Mouse (Mus musculus) forebrain, embryonic 11.5 days (tissue): ENCODE measurements at regions not wholly inside any gene's neighbourhood (a gene's known extent, or its start where the extent isn't known, plus 50 kb on each side); places are given as distances from the start of the nearest gene placed in this dataset.

Experiments used
- ATAC-seq: fragments of 200-750 bp; cut with Nextera tagmentation; replicated peaks from 2 replicates; pipeline ENCODE4 v1.8.0; 2017; ENCODE audit warnings: moderate TSS enrichment; ENCODE audit not compliant: low FRiP score
- DNase-seq: peaks from one replicate; pipeline ENCODE4 v3.0.0-alpha.2; 2017; ENCODE audit warnings: low spot score
- H3K27ac ChIP-seq: fragments of 300-500 bp; sonication (generic); 2 replicates; pipeline ENCODE4 v1.5.1; 2014; ENCODE audit warnings: low read depth, low read length
- H3K27me3 ChIP-seq: fragments of 300-500 bp; sonication (generic); 2 replicates; pipeline ENCODE4 v1.6.1; 2014; ENCODE audit warnings: mild to moderate bottlenecking, low read length, mixed read lengths; ENCODE audit not compliant: control insufficient read depth, insufficient read depth
- H3K36me3 ChIP-seq: fragments of 300-500 bp; sonication (generic); 2 replicates; pipeline ENCODE4 v1.6.1; 2014; ENCODE audit warnings: mild to moderate bottlenecking, low read length, moderate library complexity, mixed read lengths; ENCODE audit not compliant: control insufficient read depth, insufficient read depth
- H3K4me1 ChIP-seq: fragments of 300-500 bp; sonication (generic); replicated peaks from 2 replicates; pipeline ENCODE4 v1.6.1; 2014; ENCODE audit warnings: low read length, mixed read lengths; ENCODE audit not compliant: control insufficient read depth, insufficient read depth
- H3K4me2 ChIP-seq: fragments of 300-500 bp; sonication (generic); 2 replicates; pipeline ENCODE4 v1.6.1; 2014; ENCODE audit warnings: low read depth, mild to moderate bottlenecking, low read length, moderate library complexity, mixed read lengths; ENCODE audit not compliant: severe bottlenecking
- H3K4me3 ChIP-seq: fragments of 300-500 bp; sonication (generic); 2 replicates; pipeline ENCODE4 v1.5.1; 2014; ENCODE audit warnings: low read depth, low read length
- H3K9ac ChIP-seq: fragments of 300-500 bp; sonication (generic); 2 replicates; pipeline ENCODE4 v1.6.1; 2014; ENCODE audit warnings: low read length
- H3K9me3 ChIP-seq: fragments of 300-500 bp; sonication (generic); 2 replicates; pipeline ENCODE4 v1.6.1; 2016; ENCODE audit warnings: low read length, mixed read lengths; ENCODE audit not compliant: control insufficient read depth
- WGBS: fragments of 180-500 bp; shearing (Covaris S2); extraction: QIAGEN DNeasy Blood & Tissue Kit; methylation state at CpG from one replicate; pipeline ENCODE4 v1.1.7; 2014; 5-methylcytosine and 5-hydroxymethylcytosine counted together

DNA sequence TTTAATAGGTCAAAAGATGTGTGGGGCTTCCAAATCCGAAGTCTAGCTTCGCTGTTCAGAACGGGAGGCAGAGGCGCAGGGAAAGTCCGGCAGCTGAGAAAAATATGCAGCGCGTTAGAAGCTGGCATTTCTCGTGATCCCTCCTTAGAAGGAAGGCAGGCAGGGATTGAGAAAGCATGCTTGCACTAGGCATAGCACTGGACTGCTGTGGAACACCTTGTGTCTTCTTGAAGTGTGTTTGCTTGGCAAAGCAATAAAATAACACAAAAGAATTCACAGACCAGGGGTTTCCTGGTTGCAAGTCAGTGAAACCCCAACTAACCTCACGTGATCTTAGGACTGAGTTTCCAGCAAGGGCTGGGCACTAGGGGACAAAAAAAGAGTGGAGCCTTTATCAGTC, 305.1 kb downstream of the Sox9 start:
- no peak overlapping the region for H3K9ac ChIP-seq
- no peak overlapping the region for H3K27ac ChIP-seq
- WGBS = 69% methylated on average over 9 of the region's 9 CpGs
- no peaks in the 10 kb centered on the region for H3K9me3 ChIP-seq
- no peaks in the 10 kb centered on the region; the same call in 1 of the 2 replicates for H3K4me1 ChIP-seq
- no peaks in the 10 kb centered on the region for H3K36me3 ChIP-seq
- H3K4me3 ChIP-seq = no peak overlapping the region
- ATAC-seq (no peak), DNase-seq (no peak)
- no peaks in the 10 kb centered on the region for H3K27me3 ChIP-seq
- H3K4me2 ChIP-seq = no peak overlapping the region

DNA sequence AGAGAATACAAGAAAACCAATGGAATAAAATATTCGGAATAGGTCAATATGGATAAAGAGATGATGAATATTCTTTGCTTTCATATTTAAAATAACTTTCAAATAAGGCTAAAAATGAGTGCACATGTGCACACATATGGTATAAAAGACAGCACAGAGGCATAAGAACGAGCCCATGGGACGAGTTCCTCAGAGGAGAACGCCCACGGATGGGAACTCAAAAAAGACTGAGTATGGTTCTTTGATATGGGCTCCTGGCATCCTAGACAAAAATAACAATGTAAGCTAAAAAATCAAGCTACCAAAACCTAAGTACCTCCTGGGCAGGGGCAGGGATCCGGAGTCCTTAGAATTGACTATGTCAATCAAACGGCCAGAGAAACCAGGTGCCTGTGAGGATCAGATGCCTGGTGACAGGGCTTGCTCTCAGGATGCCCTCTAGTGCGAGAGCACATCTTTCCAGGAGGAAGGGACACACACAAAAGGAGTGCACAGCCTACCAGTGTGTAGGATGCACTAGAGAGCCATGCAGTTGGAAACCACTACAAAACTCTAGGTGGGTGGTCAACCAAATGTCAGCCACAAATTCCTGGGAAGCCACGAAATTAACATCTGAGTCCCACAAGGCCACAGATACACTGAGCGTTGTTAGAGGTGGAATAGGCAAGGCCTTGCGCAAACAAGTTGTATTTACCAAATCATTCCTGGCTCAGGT, 307.8 kb downstream of the Sox9 start:
- Histone ChIP-seq H3K4me2 (no peak overlapping the region), H3K27ac (no peak overlapping the region), H3K4me3 (no peak overlapping the region), H3K4me1 (no peaks in the 10 kb centered on the region; the same call in 1 of the 2 replicates), H3K36me3 (no peaks in the 10 kb centered on the region), H3K9me3 (no peaks in the 10 kb centered on the region), H3K27me3 (no peaks in the 10 kb centered on the region), H3K9ac (no peak overlapping the region)
- WGBS = 93% methylated on average over 11 of the region's 11 CpGs
- ATAC-seq = no peak
- DNase-seq = no peak

DNA sequence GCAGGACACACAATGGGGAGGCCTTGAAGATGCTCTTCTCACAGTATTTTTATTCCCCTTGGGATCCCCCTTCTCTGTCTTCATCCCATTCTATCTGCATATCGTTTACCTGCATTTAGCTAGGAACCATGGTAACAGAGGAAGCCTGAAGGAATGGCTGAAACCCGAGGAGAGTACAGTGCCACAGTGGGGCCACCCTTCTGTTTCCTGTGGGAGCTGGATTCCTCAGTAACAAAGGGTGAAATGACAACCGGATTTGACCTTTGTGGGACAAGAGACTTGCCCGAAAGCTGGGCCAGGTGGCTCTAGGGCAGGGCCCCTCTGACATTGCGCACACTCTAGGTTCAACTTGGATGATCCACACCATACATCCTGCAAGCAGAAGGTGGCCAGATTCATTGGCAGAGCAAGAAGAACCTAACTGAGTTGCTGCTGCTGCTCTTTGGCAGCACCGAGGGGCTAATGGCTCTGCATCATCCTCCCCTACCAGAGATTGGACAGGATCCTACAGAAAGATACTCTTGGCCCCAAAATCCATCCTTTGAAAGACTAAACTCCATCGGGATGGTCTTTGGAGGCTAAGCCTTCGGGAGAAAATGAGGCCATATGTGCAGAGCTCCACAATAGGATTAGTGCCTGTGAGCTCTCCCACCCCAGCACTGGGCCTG, 310.0 kb downstream of the Sox9 start:
- Histone ChIP-seq H3K27ac (no peak overlapping the region), H3K4me2 (no peak overlapping the region), H3K36me3 (no peaks in the 10 kb centered on the region), H3K9ac (no peak overlapping the region), H3K9me3 (no peaks in the 10 kb centered on the region), H3K4me1 (no peaks in the 10 kb centered on the region), H3K4me3 (no peak overlapping the region), H3K27me3 (no peaks in the 10 kb centered on the region)
- DNase-seq = no peak
- WGBS = 64% methylated on average over 8 of the region's 8 CpGs
- ATAC-seq = no peak

DNA sequence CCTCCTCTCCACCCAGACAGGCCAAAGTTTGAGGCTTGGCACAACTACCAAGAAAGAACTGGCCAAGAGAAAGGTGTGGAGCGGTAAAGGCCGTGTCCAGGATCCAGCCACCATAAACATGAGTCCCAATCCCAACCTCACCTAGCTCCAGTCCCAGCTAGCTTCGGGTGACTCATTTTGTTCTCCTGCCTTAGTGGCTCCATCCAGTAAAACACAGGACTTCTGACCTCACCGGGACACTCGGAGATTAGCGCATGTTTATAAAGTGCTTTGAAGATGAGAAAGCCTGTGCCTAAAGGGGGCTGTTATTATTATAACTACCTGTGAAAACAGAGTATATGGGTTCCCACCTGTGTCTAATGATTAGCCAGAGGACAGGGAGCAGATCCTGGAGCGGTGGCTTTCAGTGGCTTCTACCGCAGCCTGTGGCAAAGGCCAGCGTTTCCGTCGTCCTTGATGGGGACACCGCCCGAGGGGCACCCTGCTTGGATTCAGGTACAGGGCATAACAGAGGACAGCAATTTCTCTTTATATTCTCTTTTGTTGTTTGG, 311.9 kb downstream of the Sox9 start:
- no peak overlapping the region for H3K9ac ChIP-seq
- no peak overlapping the region for H3K27ac ChIP-seq
- H3K4me3 ChIP-seq = no peak overlapping the region
- ATAC-seq (no peak), DNase-seq (no peak)
- WGBS = 92% methylated on average over 13 of the region's 13 CpGs
- no peaks in the 10 kb centered on the region for H3K36me3 ChIP-seq
- no peaks in the 10 kb centered on the region for H3K9me3 ChIP-seq
- H3K4me2 ChIP-seq = no peak overlapping the region
- no peaks in the 10 kb centered on the region for H3K27me3 ChIP-seq
- no peaks in the 10 kb centered on the region for H3K4me1 ChIP-seq

DNA sequence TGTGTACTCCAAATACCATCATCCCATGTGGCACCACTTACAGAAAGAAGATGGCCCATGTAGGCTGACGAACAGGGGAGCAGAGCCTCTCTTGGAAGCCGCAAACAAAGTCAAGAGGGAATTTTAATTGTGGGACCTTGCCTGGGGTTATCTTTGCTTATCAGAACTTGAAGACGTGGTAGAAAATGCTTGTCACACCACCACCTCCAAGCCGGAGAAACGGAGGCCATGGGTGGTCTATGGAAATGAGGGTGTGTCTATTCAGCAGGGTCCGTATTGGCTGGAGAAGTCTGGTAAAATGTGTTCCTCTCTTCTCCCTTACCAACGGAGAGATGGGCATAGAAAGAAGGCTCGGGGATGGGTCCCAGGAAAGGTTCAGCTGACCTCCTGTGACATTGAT, 313.6 kb downstream of the Sox9 start:
- ATAC-seq (no peak), DNase-seq (no peak)
- 86% methylated on average over 8 of the region's 8 CpGs for WGBS
- Histone ChIP-seq H3K9me3 (no peaks in the 10 kb centered on the region), H3K4me1 (no peaks in the 10 kb centered on the region), H3K27ac (no peak overlapping the region), H3K36me3 (no peaks in the 10 kb centered on the region), H3K4me2 (no peak overlapping the region), H3K9ac (no peak overlapping the region), H3K27me3 (no peaks in the 10 kb centered on the region), H3K4me3 (no peak overlapping the region)

DNA sequence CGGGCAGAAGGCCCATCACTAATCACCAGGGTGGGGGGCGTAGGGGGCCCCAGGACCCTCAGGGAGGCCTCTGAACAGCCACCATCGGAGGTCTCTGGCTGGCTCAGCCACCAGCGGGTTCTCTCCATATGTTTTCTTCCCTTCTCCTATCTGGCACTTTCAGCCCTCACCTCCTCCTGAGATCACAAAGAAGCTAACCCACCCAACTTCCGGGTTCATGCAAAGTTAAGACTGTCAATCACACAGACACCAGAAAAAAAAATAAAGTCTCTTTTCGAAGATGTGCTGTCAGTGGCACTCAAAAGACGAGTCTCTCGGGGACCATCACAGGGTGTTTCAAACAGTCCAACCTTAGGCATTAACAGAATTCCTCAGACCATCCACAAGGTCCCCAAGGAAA, 314.2 kb downstream of the Sox9 start:
- ATAC-seq (no peak), DNase-seq (no peak)
- Histone ChIP-seq H3K36me3 (no peaks in the 10 kb centered on the region), H3K4me2 (no peak overlapping the region), H3K4me3 (no peak overlapping the region), H3K4me1 (peaks cover 3% of the 10 kb centered on the region; the same call in 1 of the 2 replicates), H3K9ac (no peak overlapping the region), H3K9me3 (no peaks in the 10 kb centered on the region), H3K27me3 (no peaks in the 10 kb centered on the region), H3K27ac (no peak overlapping the region)
- 76% methylated on average over 8 of the region's 8 CpGs for WGBS

DNA sequence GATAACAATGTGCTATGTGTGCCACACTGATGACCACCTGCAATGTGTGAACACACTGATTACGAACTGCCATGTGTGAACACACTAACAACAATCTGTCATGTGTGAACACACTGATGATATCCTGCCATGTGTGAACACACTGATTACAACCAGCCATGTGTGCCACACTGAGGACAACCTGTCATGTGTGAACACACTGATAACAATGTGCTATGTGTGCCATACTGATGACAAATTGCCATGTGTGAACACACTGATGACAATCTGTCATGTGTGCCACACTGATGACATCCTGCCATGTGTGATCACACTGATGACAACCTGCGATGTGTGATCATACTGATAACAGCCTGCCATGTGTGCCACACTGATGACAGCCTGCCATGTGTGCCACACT, 316.3 kb downstream of the Sox9 start:
- DNase-seq = no peak
- Histone ChIP-seq H3K4me2 (no peak overlapping the region), H3K27ac (no peak overlapping the region), H3K27me3 (no peaks in the 10 kb centered on the region), H3K9ac (no peak overlapping the region), H3K4me3 (no peak overlapping the region), H3K36me3 (no peaks in the 10 kb centered on the region), H3K9me3 (no peaks in the 10 kb centered on the region), H3K4me1 (peaks cover 3% of the 10 kb centered on the region; the same call in 1 of the 2 replicates)
- no peak for ATAC-seq
- WGBS = 93% methylated on average over 2 of the region's 2 CpGs

DNA sequence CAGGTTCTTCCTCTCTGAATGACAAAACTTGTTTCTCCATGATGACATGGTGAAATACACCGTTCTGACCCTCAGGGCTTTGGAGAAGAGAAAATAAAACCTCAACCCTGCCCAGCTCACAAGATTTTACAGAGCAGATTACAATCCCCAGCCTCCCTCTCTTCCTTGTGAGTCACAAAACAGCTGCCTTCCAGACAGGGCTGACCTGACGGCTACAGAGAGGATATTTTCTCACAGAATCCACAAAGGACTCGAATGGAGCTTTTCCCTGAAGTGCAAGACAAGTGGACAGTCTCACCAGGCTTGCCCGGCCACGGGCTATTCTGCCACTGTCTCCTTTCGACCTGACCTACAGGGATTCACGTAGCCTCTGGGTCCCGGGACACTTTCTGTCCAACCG, 318.8 kb downstream of the Sox9 start:
- ATAC-seq (no peak), DNase-seq (no peak)
- H3K9ac ChIP-seq = peak overlapping the region; percentile 30; the same call in 1 of the 2 replicates
- H3K4me2 ChIP-seq = no peak overlapping the region
- H3K9me3 ChIP-seq = no peaks in the 10 kb centered on the region
- peaks cover 5% of the 10 kb centered on the region; the same call in 1 of the 2 replicates for H3K4me1 ChIP-seq
- H3K4me3 ChIP-seq = no peak overlapping the region
- H3K27ac ChIP-seq = no peak overlapping the region
- WGBS = 20% methylated on average over 9 of the region's 9 CpGs
- no peaks in the 10 kb centered on the region for H3K27me3 ChIP-seq
- no peaks in the 10 kb centered on the region for H3K36me3 ChIP-seq
